Mouse (Mus musculus): ENCODE measurements around the gene Atrnl1.

Atrnl1 gene

DNA sequence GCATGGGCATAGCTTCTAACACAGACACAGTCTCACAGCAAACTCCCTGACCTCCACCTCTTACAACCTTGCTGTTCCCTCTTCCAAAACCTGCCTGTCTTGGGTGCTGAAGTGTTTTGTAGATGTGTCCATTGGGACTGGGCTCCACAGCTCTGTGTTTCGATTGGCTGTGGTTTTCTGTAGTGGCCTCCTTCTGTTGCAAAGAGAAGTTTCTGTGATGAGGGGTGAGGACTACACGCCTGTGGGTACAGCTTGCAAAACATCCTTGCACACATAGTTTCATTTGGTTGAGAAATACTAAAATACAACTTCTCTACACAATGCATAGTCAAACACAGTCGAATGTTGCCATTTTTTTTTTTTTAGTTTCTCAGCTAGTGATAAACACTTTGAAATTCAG, 512.8 kb downstream of the Atrnl1 start:
- no peak for DNase-seq (ENCODE audit: low spot score)

DNA sequence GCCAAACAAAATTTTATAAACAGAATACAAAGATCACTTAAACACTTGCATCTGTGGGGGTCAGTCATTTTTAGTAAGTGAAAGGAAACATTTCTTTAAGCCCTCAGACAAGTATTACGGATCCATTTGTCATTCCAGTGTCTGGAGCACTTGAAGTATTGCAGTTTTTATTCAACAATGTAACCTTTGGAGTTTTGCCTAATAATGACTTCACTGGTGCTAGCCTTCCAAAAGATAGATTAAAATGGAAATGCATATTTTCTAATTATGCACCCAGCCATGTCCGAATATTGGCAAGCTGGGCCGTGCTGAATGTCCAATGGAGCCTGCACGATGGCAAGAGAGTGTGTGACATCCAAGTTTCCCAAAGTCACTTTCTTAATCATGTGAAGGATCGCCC, 513.7 kb downstream of the Atrnl1 start:
- DNase-seq (ENCODE audit: low spot score), result no peak

DNA sequence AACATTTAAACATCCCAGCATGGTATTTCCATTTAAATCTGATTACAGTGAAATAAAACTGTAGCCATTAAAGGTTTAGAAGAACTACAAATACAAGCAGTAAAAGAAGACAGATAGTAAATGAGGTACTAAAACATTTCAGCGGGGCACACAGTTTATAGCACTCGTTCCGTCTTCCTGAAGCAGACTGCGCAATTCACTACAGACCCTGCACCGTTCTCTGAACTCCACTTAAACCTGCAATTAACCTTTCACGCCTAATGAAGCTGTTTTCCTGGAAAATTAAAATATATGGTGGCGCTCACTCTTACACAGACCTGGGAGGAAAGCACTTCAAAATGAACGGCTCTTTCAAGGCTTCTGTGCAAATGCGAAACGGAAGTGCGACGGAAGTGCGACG, 514.2 kb downstream of the Atrnl1 start:
- DNase-seq (ENCODE audit: low spot score), result no peak

DNA sequence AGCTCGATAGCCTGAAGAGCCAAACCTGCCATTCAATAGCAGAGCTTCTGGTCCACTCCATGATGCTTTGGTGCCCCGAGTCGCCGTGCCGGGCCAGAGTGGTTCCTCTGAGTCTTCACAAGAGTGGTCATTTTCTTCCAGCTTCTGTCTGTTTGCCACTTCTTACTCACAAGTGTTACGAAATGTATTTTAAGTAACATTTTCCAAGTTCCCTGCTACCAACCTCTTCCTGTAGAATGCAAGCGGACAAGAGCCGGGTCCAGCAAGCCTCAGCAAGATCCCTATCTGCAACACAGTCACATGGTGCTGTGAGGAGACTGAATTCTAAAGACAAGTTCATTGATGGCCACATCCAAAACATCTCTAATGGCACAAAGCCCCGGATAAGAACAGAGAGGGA, 521.1 kb downstream of the Atrnl1 start:
- DNase-seq (ENCODE audit: low spot score), result no peak

DNA sequence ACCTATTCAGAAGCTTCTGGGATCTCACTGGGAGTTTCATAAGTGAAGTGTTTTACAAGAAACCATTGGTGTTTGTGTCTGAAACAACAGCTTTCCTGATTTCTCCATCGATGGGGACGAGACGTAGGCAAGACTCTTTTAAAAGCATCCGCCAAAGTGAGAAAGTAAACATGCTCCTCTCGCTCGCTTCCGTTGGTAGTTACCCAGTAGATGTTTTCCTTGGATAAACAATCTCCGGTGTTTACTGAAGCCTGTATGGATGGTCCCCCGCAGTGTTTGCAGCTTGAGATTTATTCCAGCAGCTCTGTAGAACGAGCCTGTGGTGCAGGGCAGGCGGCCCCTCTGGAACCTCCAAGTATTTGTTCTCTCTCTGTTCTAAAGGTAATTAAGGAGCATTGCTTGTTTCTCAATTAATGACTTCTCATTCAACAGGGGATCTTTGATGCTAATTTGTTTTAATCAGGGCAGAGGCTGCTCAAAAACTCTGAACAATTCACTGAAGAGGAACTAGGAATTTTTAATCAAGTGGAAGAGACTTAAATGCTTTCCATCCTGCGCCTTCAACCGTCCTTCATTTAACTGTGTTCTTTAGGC, 529.5 kb downstream of the Atrnl1 start:
- no peak for DNase-seq (ENCODE audit: low spot score)

DNA sequence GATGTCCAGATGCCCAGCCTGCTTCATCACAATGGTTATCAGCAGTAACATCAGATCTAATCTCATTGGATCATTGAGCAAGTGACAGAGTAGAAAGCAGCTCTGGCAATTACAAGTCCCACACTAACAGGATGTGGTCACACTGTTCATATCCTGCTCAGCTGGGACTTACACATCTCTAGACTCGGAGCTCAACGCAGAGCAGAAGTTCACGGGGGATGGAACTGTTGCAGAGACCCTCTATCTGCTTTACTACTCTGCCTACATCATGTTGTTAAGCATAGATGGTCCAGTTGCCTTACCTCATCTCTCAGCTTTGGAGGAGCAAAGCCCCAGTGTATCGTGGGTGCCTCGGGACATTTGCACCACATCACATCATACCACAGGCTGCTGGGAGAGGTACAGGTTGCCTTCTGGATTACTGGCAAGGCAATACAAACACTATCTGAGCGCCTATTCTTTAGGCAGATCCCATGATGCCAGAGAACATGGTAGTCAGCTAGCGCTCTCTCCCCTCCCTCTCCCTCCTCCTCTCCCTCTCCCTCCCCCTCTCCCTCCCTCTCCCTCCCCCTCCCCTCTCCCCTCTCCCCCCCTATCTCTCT, 533.1 kb downstream of the Atrnl1 start:
- no peak for DNase-seq (ENCODE audit: low spot score)

DNA sequence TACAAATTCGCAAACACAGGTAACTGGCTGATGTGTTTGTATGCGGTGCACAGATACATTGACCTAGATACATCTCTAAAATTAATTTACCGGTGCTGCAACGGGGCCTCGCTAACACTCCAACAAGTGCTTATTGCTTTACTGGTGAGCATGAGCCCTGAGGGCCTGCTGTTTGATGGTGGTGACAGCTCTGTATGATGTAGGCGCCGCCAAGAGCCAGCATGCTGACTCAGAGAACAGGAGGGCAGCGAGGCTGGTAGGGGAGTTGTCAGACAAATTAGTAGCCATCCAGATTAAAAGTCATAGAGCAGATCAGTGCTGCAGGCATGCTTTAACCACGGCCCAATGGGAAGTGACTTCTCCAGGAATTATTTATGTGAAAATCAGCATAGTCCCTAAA, 534.7 kb downstream of the Atrnl1 start:
- DNase-seq (ENCODE audit: low spot score), result no peak

DNA sequence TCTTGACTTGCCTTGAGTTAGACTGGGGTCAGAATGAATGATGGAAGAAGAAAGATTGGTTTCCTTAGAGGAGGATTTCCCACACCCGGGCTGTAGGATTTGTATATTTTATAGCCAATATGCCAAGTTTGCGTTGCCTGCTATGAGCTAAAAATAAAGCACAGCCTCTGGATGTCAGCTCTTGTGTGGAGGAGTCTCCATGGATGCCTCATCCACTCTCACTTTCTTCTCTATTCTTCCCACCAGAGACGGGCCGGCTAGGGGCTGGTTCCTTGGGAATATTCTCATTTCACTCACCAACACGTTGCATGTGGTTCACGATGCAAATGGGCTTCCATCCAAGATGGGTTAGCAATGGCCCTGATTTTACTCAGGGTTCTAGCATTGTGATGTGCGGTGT, 540.4 kb downstream of the Atrnl1 start:
- DNase-seq (ENCODE audit: low spot score), result no peak

DNA sequence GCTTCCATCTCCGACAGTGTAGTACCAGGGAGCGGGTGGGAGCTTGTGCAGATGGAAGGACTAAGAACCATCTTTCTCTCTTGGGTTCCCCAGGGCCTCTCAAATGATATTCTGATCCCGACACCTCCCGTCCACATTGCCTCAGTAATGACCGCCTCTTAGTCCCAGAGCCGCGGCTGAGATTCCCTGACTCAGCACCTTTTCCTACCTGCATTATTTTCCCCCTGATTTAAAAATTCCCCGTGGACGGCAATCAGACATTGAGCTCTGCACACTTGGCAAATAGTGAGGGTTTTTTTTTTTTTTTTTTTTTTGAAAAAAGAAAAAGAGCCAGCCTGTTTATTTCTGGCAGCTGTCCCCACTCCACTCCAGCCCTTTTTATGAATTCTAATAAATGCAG, 550.7 kb downstream of the Atrnl1 start:
- DNase-seq (ENCODE audit: low spot score), result no peak

DNA sequence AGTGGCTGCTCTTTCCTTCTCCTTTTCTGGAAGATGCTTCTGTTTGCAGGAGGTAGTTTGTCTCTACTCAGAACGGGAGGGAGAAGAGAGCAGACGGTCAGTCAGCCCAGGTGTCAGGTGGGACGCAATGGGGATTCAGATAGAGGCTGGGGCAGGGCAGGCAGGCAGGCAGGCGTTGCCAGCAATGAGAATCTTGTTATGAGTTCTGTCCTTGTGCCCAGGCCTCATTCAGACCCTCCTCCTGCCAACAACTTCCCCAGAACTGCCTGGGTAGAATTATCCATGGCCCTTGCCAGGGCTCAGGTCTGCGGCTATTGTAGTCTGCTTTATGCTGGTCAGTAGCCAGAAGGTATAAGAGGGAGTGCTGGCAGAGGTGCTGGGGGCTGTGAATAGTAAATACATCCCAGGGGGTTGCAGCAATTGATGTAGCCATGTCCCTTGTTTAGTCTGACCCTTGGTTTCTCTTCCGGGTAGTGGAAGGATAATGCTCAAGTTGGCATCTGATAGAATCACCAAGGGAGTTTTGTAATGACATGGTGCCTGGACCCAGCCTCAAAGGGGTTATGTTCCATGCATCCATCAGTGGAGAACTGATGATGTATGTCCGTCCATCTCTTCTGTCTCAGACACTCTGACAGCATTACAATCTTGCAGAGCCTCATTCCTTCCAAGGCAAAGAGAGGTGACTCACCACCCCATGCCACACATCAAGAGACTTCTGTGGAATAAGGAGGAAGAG, 554.2 kb downstream of the Atrnl1 start:
- no peak for DNase-seq (ENCODE audit: low spot score)

DNA sequence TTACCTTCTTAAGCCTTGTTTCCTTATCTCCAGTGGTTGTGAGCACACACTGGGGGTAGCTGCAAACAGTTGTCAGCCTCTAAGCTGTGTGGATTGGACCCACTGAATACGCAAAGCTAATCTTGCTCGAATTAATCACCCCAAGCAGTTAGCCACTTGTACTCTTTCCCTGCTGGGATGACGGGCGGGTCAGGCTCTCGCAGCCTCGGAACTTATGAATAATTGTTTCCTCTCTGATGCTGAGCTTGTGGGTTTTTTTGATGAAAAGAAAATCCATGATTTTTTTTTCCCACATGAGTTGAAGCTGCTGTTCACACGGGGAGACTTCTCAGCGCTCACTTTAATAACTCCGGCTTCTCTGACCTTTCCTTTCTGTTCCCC, 554.8 kb downstream of the Atrnl1 start:
- no peak for DNase-seq (ENCODE audit: low spot score)

DNA sequence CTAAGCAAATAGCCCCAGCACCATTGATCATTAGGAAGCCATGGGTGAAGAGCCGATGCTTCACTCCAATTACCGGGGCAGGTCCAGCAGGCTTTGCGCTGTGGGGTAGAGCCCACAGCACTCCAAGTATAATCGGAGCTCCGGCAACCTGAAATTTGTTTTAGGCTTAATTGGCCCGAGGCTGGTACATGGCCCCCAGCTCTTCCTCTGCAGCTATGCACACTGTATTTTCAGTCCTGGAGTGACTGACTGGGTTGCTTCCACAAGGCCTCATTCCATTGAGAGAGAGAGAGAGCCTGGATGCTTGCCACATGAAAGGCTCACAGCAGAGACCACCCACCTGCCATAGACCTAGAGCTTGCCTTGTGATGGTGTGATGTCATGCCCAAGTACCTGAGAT, 555.3 kb downstream of the Atrnl1 start:
- no peak for DNase-seq (ENCODE audit: low spot score)

DNA sequence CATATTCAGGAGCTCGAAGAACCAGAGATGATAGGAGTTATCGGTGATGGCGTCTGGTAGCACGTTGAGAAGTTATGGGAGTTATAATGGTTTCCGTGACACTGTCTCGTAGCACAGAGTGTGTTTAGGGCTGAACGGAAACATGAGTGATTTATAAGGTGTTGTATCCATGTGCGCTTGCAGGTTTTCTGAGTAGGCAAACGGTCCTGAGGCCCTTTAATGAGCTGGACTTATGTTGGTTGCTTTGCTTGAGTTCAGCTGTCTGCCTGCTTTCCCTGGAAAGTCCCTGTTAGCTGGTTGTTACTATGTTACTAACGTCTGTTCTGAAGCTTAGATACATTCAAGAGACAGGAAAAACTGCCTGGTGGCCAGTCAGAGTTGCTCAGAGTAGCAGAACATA, 567.6 kb downstream of the Atrnl1 start:
- no peak for DNase-seq (ENCODE audit: low spot score)

DNA sequence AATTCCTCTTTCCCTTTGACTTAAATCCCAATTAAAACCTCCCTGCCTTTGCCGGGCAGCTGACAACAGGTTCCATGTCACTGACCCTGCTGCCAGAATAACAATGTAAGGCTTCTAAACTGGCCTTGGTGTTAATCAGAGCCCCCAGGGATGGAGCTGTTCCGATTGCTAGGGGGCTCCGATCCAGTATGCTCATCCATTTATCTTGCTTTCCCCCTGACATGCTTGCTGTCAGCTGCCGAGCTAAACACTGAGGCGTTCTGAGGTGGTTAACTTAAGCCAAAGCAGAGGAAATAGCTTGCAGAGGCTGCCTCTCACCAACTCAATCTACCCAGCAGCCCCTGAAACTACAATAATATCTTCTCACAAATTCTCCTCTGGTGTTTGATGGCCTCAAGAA, 569.9 kb downstream of the Atrnl1 start:
- no peak for DNase-seq (ENCODE audit: low spot score)
